Mouse (Mus musculus) small intestine, adult 10 weeks (tissue): ENCODE results near the gene Prss54. TPM values are rescaled to one million over a fixed set of nuclear protein-coding genes. Genes with fewer than 3 reads are reported as not detected.

Experiments
- polyA plus RNA-seq: library from polyadenylated mRNA; stranded (reverse); fragments of 350-450 nt; fragmentation: Illumina TruSeq; extraction: RNeasy Lipid Tissue Mini Kit (QIAGEN cat#74804); gene quantifications from one replicate; pipeline ENCODE4 v1.2.3, GENCODE M21; 2014; ENCODE audit warnings: low replicate concordance

Prss54 gene
- polyA plus RNA-seq = not detected

DNA sequence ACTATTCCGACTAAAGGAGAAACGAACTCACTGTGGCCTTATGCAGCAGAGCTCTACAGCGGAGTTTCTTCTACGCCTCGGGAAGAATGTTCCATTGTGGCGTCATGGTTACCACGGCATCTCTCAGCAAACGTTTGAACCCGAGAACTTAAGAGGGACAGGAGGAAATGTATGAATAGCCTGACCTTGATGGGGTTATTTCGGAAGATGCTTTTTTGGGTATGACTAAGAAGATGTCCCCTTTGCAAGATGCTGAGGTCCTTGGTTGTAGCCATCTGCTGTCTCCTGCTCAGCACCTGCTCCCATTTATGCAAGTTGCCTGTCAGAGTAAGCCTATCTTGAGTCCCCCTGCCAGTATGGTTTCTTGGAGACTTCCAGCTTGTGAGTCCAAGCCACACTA is at the start of gene Prss54:
TSS of gene Prss54 (minus strand) at position 101 of the 400 bp plus-strand sequence.

GRCm38 (mm10) chr8:95533584-95534387 is 42.4 kb downstream of the Prss54 start, which contains the start of gene Ccdc113:
Gene Ccdc113, plus strand, starts transcription at chr8:95534085.

Other genes with a start within 250 kb of the Prss54 start
- 1.1 TPM for gene Zfp319, start 244.4 kb downstream of the Prss54 start, polyA plus RNA-seq
- 0.63 TPM for gene Usb1, start 244.1 kb downstream of the Prss54 start, polyA plus RNA-seq
- 0.41 TPM for gene Mmp15, start 224.1 kb downstream of the Prss54 start, polyA plus RNA-seq
- gene Cfap20, start 141.5 kb downstream of the Prss54 start, polyA plus RNA-seq = 41.0 TPM
- 112 TPM for gene Csnk2a2, start 86.3 kb downstream of the Prss54 start, polyA plus RNA-seq
- not detected for gene Ccdc113, start 42.3 kb downstream of the Prss54 start, polyA plus RNA-seq
- gene Gins3, start 57.1 kb upstream of the Prss54 start, polyA plus RNA-seq = 4.5 TPM
- gene Ndrg4, start 100.6 kb upstream of the Prss54 start, polyA plus RNA-seq = 1.3 TPM
- 9.0 TPM for gene Setd6, start 139.5 kb upstream of the Prss54 start, polyA plus RNA-seq
- gene Cnot1, start 231.1 kb upstream of the Prss54 start, polyA plus RNA-seq = 221 TPM
- gene Sap18b, start 249.0 kb upstream of the Prss54 start, polyA plus RNA-seq = 2.4 TPM